Mouse (Mus musculus): ENCODE results near the gene Sinhcaf.
"Not testable (repeated sequence)": the region's sequence is repeated elsewhere in the genome, so short reads cannot be mapped to it uniquely, and the experiment has no call there.

Sinhcaf gene

GRCm38 (mm10) chr6:148945509-148946408 is 508 bp downstream of the Sinhcaf start:
- DNase-seq: peak; percentile 15

- DNase-seq: peak; percentile 35
Observed at GRCm38 (mm10) chr6:148944767-148945508, 1.3 kb downstream of the Sinhcaf start.

GRCm38 (mm10) chr6:148944344-148944766 is 1.9 kb downstream of the Sinhcaf start:
- no peak for DNase-seq

- no peak for DNase-seq
Observed at GRCm38 (mm10) chr6:148943695-148944094, 2.6 kb downstream of the Sinhcaf start.

GRCm38 (mm10) chr6:148942406-148942805 is 3.9 kb downstream of the Sinhcaf start:
- no peak for DNase-seq

- DNase-seq: no peak
Observed at GRCm38 (mm10) chr6:148941880-148942279, 4.4 kb downstream of the Sinhcaf start.

- not testable (repeated sequence) for DNase-seq
Observed at GRCm38 (mm10) chr6:148940383-148940782, 5.9 kb downstream of the Sinhcaf start.

GRCm38 (mm10) chr6:148937693-148938092 is 8.6 kb downstream of the Sinhcaf start:
- DNase-seq: no peak

GRCm38 (mm10) chr6:148934961-148935590 is 11.2 kb downstream of the Sinhcaf start:
- no peak for DNase-seq

GRCm38 (mm10) chr6:148931281-148931680 is 15.0 kb downstream of the Sinhcaf start:
- peak; percentile 7 for DNase-seq

- DNase-seq: no peak
Observed at GRCm38 (mm10) chr6:148918841-148919398, 27.3 kb downstream of the Sinhcaf start.

- DNase-seq: no peak
Observed at GRCm38 (mm10) chr6:148917672-148918071, 28.6 kb downstream of the Sinhcaf start.

- DNase-seq: peak; percentile 9
Observed at GRCm38 (mm10) chr6:148916817-148917216, 29.4 kb downstream of the Sinhcaf start.

- peak; percentile 41 for DNase-seq
Observed at GRCm38 (mm10) chr6:148913938-148914337, 32.3 kb downstream of the Sinhcaf start.

- not testable (repeated sequence) for DNase-seq
Observed at GRCm38 (mm10) chr6:148911906-148912305, 34.4 kb downstream of the Sinhcaf start.

- no peak for DNase-seq
Observed at GRCm38 (mm10) chr6:148906958-148907357, 39.3 kb downstream of the Sinhcaf start.

- no peak for DNase-seq
Observed at GRCm38 (mm10) chr6:148902728-148903127, 43.5 kb downstream of the Sinhcaf start.

GRCm38 (mm10) chr6:148896507-148896851 is 49.8 kb downstream of the Sinhcaf start:
- DNase-seq: no peak

- DNase-seq: peak; percentile 89
Observed at GRCm38 (mm10) chr6:148895773-148896506, 50.3 kb downstream of the Sinhcaf start, which contains the start of gene Caprin2. Gene Caprin2, minus strand, starts transcription at chr6:148896237.

GRCm38 (mm10) chr6:148894888-148895772 is 51.1 kb downstream of the Sinhcaf start:
- no peak for DNase-seq

GRCm38 (mm10) chr6:148873911-148874310 is 72.4 kb downstream of the Sinhcaf start:
- DNase-seq: no peak

All from right cerebral cortex, postnatal 14 days (tissue).